Mouse (Mus musculus) forelimb bud, embryonic 11.5 days (tissue): ENCODE measurements around the gene Gdpgp1.

Experiments used
- DNase-seq: peaks from one replicate; pipeline ENCODE4 v3.0.0-alpha.2; 2012; ENCODE audit warnings: low read depth, low spot score

The Gdpgp1 gene

DNA sequence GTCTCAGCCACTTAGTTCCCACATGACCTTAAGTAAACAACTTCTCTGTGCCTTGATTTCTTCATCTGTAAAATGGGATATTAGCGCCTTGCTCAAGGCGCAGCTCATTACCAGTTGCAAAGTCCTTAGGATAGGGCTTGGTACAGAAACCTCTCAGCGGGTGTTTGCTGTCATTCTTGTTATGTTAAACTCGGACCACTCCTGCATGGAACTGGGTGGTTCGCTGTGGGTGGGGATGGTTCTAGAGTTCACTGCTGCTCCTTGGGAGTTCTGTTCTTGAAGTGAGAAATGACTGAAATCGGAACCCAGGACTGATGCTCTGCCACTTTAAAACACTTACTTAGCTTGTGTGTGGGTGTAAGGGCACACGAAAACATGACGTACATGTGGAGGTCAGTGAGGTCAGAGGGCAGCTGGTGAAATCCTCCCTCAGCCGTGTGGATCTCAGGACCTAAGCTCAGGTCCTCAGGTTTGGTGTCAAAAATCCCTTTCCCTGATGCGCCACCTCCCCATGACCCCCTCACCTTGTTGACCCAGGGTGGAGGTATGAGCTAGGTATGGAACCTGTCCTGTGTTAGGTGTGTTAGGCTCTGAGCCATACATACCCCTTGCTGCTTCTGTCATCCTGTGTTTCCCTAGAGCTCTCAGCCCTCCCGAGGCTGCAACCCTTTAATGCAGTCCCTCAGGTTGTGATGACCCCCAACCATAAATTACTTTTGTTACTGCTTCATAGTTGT, 32.6 kb upstream of the Gdpgp1 start:
- DNase-seq: no peak

- no peak for DNase-seq
These were observed 32.1 kb upstream of the Gdpgp1 start for GRCm38 (mm10) chr7:80200588-80200945.

- no peak for DNase-seq
These were observed 31.6 kb upstream of the Gdpgp1 start for GRCm38 (mm10) chr7:80200963-80201539.

DNA sequence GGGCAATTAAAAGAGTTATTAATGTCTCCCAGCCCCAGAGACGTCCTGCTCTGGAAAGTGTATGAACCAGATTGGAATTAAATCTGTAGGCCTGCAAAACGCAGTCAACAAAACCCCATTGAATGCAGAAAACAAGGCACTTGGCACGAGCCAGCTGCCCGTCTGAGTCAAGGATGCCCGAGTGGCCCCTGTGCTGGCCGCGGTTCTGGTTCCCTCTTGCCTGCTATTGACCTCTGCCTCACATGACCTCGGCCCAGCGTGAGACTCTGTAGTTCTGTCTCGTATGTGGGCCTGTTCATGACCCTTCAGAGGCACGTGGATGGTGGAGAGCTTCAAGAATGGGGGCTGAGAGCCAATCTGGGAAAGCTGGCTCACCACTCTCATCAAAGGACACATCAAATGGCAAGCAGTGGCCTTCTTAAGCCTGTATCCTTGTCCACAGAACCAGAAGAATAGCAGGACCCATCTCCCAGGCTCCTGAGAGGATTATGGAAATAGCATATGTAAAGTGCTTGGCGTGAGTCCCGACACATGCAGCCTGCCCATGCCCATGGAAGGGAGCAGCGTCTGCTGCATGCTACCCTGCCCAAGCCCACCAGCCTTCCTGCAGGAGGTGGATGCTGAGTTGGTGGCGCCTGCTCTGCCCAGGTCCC, 30.7 kb upstream of the Gdpgp1 start:
- no peak for DNase-seq

DNA sequence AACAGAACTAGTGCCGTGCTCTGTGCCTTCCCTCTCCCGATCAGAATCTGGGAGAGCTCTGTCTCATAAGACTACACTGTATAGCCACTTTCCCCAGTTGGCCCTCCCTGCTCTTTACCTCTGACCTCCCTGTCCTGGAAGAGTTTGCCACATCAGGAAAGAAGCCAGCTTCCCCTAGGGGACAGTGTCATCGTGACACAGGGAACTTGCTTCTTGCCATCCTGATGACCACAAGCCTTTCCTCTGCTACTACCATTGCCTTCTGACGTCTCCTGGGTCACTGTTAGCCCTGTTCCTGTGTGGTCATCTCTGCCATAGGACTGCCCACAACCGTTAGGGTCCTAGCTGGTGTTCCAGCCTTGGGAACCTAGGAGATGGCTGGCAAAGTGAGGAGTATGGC, 29.7 kb upstream of the Gdpgp1 start:
- DNase-seq: no peak

DNA sequence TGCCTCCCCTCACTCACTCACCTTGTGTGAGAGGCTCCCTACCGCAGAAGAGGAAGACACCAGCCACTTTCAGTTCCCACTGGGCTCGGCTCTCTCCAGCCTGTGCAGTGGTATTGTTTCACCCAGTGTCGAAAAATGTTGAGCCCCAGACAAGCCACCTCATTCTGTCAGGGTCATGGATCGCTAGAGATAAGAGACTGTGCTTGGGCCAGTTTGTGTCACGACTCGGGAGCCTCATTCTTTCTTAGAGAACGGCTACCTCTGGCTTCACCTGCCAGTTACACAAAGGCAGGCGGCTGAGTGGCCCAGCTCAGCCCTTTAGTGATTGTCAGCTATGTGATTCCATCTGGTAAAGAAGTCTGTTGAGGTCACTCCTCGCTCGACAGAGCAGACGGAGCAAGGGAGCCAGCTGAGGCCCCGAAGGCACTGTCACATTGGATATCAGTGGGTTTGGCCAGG, 29.0 kb upstream of the Gdpgp1 start:
- no peak for DNase-seq

GRCm38 (mm10) chr7:80204362-80204761, 28.3 kb upstream of the Gdpgp1 start:
- no peak for DNase-seq

- DNase-seq: no peak
These were observed 27.7 kb upstream of the Gdpgp1 start for GRCm38 (mm10) chr7:80204961-80205360.

DNA sequence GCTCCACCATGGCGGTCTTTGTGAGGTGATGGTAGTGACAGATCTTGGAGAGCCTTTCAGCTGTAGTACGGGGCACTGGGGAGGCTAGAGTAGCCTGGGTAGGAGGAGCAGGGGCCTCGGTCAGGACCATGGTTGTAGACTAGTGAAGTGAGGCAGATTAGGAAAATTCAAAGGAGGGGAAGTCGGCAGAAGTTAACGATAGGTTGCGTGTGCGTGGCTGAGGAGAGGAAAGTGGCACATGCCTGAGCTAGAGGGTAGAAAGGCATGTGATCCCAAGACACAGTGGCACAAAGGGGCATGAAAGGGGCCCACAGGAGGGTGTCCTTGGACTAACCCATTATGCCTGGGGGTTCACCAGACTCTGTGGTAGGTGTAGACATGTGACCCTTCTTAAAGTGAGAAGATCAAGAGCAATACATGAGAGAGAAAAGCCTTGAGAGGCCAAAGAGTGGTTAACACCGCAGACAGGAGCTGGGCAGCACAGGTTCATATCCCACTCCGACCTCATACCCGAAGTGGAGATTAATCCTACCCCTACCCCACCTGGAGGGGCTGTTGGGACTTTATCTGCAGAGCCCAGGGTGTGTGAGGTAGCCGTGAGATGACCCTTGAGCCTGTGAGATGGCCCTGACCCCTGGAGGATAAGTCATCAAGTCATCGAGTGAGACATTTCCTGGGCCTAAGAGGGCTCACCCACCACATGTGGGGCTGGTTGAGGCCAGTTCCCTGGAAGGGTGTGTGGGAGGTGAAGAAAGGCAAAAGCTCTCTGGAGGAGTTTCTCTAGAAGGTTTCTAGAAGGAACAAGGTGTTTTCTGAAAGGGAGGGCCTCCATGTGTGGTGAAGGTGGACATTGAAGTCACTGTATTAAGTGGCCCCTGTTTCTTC, 26.7 kb upstream of the Gdpgp1 start:
- DNase-seq: no peak

DNA sequence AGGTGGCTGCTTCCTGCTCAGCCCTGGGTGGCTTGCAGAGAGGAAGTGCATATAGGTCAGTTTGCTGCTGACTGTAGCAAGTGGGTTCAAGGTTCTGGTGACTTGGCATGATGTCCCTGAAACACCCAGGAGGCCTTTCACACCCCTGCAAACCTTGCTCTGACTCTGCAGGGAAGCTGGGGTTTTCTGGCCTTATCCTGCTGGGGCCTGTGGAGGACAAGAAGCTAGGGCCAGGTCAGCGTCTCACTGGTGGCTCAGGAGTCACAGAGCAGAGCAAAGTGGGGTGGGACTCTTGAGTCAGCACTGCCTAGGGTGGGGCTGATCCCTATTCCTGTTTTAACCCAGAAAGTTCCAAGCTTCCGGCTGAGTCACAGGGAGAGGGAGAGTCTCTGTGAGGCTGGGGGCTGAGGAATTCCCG, 25.3 kb upstream of the Gdpgp1 start:
- DNase-seq: no peak

- no peak for DNase-seq
These were observed 24.5 kb upstream of the Gdpgp1 start for GRCm38 (mm10) chr7:80208026-80208642.

DNA sequence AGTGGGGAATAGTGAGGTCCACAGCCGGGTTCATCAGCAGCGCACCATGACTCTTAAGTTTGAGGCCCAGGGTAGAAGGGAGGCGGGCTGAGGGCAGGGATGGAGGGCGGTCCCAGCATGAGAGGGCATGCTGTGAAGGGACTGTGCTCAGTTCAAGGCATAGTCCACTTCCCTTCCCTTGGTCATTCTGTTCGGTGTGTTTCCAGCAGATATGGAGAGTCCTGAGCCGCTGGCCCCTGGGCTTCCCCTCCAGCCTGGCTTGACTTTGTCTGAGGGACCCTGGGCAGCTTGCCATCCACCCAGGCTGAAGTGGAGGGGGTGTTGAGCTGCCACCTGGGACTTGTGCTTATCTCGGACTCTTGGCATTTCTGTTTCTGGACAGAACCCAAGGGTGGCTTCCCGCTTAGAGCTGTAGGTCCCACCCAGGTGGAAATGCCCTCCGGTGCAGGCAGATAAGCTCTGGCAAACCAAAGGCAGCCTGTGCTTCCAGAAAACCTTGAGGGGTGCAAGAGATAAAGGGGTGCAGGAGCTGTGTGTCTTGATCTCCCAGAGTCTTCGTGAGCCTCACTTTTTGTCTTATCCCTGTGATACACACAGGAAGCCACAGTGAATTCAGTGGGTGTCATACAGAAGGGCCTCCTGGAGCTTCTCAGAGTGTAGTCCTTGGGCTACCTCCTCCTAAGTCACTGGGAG, 23.8 kb upstream of the Gdpgp1 start:
- DNase-seq: no peak

DNA sequence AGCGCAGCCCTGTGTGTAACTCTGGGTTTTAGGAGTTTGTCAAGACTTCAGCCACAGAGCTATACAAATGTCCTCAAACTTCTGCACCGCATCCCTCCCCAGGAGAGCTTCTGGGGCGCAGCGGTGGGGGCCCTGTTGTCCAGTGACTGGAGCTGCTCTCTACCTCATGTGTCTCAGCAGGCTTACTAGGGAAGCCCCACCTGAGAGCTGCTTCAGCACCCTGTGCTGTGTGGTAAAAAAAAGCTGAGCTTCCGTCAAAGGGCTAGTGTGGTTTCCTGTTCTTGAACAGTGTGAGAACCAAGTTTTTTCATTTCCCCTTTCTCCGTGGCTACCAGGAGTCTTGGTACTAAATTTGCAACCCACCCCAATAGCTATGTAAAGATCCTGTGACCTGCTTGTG, 23.0 kb upstream of the Gdpgp1 start:
- no peak for DNase-seq

GRCm38 (mm10) chr7:80210982-80211381, 21.7 kb upstream of the Gdpgp1 start:
- no peak for DNase-seq

DNA sequence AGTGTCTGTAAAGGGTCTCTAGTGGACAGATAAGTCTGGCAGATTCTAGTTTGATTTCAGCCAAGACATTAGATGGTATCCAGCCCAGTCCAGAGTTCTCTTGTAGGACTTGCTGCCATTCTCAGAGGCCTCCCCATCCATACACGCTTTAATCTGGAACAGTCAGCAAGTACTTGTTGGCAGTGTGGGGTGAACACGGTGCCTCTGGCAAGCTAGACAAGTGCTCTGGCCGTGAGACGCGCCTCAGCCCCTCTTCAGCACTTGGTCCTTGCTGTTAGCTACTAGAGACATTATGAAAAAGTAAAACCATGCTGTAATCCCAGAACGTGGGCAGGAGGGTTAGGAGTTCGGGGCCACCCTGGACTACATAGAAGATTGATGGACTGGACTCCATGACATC, 19.1 kb upstream of the Gdpgp1 start:
- no peak for DNase-seq

DNA sequence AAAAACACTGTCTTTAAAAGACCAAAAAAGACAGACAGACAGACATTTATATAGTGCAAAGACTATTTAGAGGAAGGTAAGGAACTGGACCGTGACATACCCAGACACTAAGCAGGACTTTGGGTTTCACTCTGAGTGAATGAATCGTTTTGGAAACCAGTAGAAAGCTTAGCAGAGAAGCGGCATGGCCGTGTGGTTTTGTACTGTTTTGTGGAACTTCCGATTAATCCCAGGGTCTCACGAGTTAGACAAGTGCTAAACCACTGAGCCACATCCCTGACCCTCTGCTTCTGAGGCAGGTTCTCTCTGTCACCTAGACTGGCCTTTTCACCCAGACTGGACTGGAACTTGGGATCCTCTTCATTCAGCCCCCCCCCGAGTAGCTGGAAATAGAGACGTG, 18.2 kb upstream of the Gdpgp1 start:
- no peak for DNase-seq

DNA sequence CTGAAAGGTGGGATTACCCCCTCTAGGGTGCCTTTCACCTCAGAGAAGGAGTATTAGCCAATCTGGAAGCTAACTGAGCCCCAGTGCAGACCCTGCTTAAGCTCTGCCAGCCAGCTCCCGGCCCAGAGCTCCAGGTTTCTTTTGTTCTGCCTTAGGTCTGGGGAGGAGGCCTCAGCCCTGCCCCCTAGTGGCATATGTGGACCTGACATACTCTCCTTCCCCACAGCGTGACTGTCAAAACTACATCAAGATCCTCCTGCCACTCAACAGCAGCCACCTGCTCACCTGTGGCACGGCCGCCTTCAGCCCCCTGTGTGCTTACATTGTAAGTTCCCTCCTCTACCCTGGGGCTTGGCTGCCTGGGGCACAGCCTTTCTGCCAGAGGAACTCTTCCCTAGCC, 17.3 kb upstream of the Gdpgp1 start:
- DNase-seq: peak; percentile 80

- DNase-seq: no peak
These were observed 16.1 kb upstream of the Gdpgp1 start for GRCm38 (mm10) chr7:80216566-80216965.

GRCm38 (mm10) chr7:80218666-80219065, 14.0 kb upstream of the Gdpgp1 start:
- no peak for DNase-seq

- DNase-seq: no peak
These were observed 12.3 kb upstream of the Gdpgp1 start for GRCm38 (mm10) chr7:80220237-80220797.
